Mouse (Mus musculus) granulocyte monocyte progenitor cell, adult 5-6 weeks (primary cell): Measurements from ENCODE around the gene Magea5. TPM values are rescaled to one million over a fixed set of nuclear protein-coding genes. Genes with fewer than 3 reads are reported as not detected.
"Not testable (repeated sequence)": the region's sequence is repeated elsewhere in the genome, so short reads cannot be mapped to it uniquely, and the experiment has no call there.

Experiments
- ATAC-seq: replicated peaks from 2 replicates; pipeline ENCODE4 v1.8.0; 2016; ENCODE audit warnings: mild to moderate bottlenecking, moderate TSS enrichment, inconsistent platforms; ENCODE audit not compliant: poor library complexity, severe bottlenecking
- total RNA-seq, 2 experiments: library from RNA; stranded (forward) in 1 of 2; stranded (reverse) in 1 of 2; fragments of 200-712, 200-1000 nt in 1 of 2; fragments of >200 nt in 1 of 2; fragmentation: Nextera tagmentation in 1 of 2; gene quantifications; 2 replicates each; pipeline ENCODE4 v1.2.3; 2014 to 2017

Magea5 gene
- total RNA-seq (2014; fragmentation: Nextera tagmentation), result not detected in 2 replicates
- total RNA-seq (2017), result not detected in 2 replicates

DNA sequence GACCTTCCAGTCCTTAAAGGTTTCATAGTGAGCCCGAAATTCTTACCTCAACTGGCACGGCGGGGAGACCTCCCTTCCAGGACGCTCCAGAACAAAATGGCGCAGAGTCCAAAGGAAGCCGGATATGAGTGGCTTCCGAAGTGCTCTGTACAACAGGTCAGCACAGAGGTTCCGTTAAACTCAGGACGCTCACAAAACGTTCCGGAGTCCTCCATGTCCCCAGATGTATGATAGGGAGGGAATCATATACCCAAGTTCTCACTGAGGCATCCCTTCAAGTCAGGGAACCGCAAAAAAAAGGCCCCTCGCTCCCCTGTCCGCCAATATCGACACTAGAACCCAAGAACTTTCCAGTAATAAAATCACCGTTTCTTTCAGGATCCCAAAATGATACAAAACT lies at the start of gene Magea5:
Gene Magea5 (minus strand): TSS at position 101 of the 400 bp plus-strand sequence.
- ATAC-seq, result not testable (repeated sequence)

DNA sequence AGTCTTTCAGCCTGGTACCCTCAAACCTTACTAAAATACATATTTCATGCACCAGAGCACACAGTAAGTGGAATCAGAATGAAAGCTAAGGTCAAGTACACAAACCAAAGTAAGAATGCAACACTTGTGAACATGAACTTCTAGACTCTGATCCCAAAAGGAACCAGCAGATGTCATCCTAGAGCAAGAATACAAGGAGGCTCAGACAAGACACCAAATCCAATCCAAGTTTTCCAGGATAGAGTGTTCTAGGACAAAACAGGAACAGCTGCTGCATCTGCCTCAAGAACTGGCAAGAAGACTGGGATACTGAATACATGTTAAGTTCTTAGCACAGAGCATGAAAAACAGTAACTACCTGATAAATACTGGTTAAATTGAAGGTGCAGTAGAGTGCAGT lies 35.1 kb upstream of the Magea5 start:
- ATAC-seq, result no peak; the same call in 1 of the 2 replicates

DNA sequence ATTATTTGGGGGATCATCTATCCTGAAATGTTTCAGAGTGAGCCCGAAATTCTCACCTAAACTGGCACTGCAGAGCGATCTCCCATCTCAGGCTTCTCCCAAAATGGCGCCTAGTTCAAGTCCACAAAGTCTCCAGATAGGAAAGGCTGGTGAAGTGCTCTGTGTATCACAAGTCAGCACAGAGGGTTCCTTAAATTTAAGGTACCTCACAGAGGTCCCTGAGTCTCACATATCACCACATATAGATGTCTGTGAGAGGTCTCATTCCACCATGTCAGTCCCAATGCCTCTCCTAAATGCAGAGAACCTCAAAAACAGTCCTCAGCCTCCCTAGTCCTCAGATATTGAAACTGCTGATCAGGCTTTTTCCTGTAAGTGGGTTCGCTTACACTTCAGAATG lies 30.6 kb upstream of the Magea5 start, which contains the start of gene Magea2:
Gene Magea2 (minus strand): TSS at position 101 of the 400 bp plus-strand sequence.
- ATAC-seq, result not testable (repeated sequence)

DNA sequence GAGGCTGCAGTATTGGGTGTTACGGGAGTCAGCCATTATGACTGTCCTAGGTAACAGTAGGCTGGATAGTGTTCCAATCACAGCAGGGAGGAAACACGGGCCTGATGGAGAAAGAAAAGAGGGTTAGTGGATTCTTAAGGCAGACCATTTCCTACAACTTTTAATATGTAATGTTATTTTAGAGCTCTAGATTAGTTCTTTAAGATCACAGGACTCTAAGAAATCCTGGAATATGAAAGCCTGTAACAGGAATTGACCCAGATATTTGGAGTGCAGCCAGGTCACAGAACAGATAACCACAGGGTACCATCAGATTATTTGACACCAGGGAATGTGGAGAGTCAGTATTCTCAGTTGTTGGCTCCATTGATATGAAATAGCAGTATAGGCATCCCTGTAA lies 26.7 kb upstream of the Magea5 start, which contains the start of gene Magea1:
Gene Magea1 (minus strand): TSS at position 101 of the 400 bp plus-strand sequence.
- ATAC-seq, result not testable (repeated sequence)

Other genes with a start within 250 kb of the Magea5 start
- not detected in 2 replicates for gene Cldn34b1, start 172.9 kb downstream of the Magea5 start, total RNA-seq (2014; fragmentation: Nextera tagmentation)
- not detected in 2 replicates for gene Cldn34b1, start 172.9 kb downstream of the Magea5 start, total RNA-seq (2017)
- gene Magea6, start 127.2 kb downstream of the Magea5 start, total RNA-seq (2014; fragmentation: Nextera tagmentation), result not detected in 2 replicates
- gene Magea6, start 127.2 kb downstream of the Magea5 start, total RNA-seq (2017), result not detected in 2 replicates
- not detected in 2 replicates for gene Magea3, start 113.6 kb downstream of the Magea5 start, total RNA-seq (2014; fragmentation: Nextera tagmentation)
- gene Magea3, start 113.6 kb downstream of the Magea5 start, total RNA-seq (2017), result not detected in 2 replicates
- not detected in 2 replicates for gene Magea8, start 67.3 kb downstream of the Magea5 start, total RNA-seq (2014; fragmentation: Nextera tagmentation)
- gene Magea8, start 67.3 kb downstream of the Magea5 start, total RNA-seq (2017), result not detected in 2 replicates
- gene Magea1, start 26.6 kb upstream of the Magea5 start, total RNA-seq (2014; fragmentation: Nextera tagmentation), result not detected in 2 replicates
- not detected in 2 replicates for gene Magea1, start 26.6 kb upstream of the Magea5 start, total RNA-seq (2017)
- gene Magea2, start 30.5 kb upstream of the Magea5 start, total RNA-seq (2014; fragmentation: Nextera tagmentation), result not detected in 2 replicates
- gene Magea2, start 30.5 kb upstream of the Magea5 start, total RNA-seq (2017), result not detected in 2 replicates
- not detected in 2 replicates for gene Cldn34b2, start 65.3 kb upstream of the Magea5 start, total RNA-seq (2014; fragmentation: Nextera tagmentation)
- gene Cldn34b2, start 65.3 kb upstream of the Magea5 start, total RNA-seq (2017), result not detected in 2 replicates
- 129 and 147 TPM in 2 replicates for gene Sat1, start 153.3 kb upstream of the Magea5 start, total RNA-seq (2014; fragmentation: Nextera tagmentation)
- gene Sat1, start 153.3 kb upstream of the Magea5 start, total RNA-seq (2017), result 321 and 354 TPM in 2 replicates
- gene Acot9, start 199.3 kb upstream of the Magea5 start, total RNA-seq (2014; fragmentation: Nextera tagmentation), result 43.2 and 51.1 TPM in 2 replicates
- gene Acot9, start 199.3 kb upstream of the Magea5 start, total RNA-seq (2017), result 74.7 and 77.0 TPM in 2 replicates